Comparison of ENCODE assay signal across 8 mouse cellular contexts in the genomic region with DNA sequence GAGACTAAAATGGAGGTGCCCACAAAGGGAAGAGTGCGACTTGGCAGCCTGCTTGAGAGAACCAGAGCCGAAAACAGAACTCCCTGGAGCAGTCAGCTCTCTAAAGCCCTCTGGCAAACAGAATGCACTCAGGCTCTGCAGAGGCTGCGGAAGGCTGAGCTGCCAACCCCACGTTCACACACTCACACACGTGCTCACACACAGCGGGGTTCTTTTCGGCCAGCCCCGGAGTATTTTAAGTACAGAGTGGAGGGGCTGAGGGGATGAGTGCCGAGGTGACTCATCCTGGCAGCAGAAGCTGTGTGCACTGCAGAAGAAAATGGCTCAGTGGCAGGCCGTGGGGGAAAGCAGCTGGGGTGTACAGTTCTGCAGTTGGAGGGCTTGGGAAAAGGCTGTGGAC. TPM values are rescaled to one million over a fixed set of nuclear protein-coding genes. Genes with fewer than 3 reads are reported as not detected.
DNase-seq lines count a peak whose midpoint lies in the region; ATAC-seq and TF ChIP-seq lines count a peak whose summit lies in the region.

No protein-coding gene starts in this region.

- peaks cover 2% of the 10 kb centered on the region for H3K79me2 ChIP-seq in myocyte (ENCODE audit: control insufficient read depth, insufficient read depth)

- TF ChIP-seq POLR2A in myocyte (IDR thresholded peaks at IDR 0.05; ENCODE audit: insufficient read length, low read depth): no peak

- intact Hi-C loops in heart, postnatal 25 days (cut with DNase I): loop anchor here (5.0 kb wide), 1 partner anchor 221 kb away; no protein-coding TSS in a partner anchor

- no peaks in the 10 kb centered on the region for H3K36me3 ChIP-seq in myocyte (ENCODE audit: control insufficient read depth, insufficient read depth)

- no peaks in the 10 kb centered on the region for H3K27me3 ChIP-seq in myocyte (ENCODE audit: control insufficient read depth, insufficient read depth, insufficient read length)

- H3ac ChIP-seq in myocyte (ENCODE audit: control insufficient read depth, insufficient read length): no peak overlapping the region

- ATAC-seq in megakaryocyte progenitor cell, adult 5-6 weeks (replicated peaks; ENCODE audit: poor library complexity): no peak

- H3K4me3 ChIP-seq in myocyte: no peak overlapping the region

- peak; percentile 51 for DNase-seq in 3T3-L1 (ENCODE audit: low read depth, low spot score)
- peak; percentile 74 for DNase-seq in adrenal gland, adult 2 months
- peak; percentile 75 to 83 for DNase-seq in frontal cortex, postnatal 10 days (ENCODE audit: low spot score in 2 of 2)
- peak; percentile 62 for DNase-seq in heart, postnatal 25 days (ENCODE audit: low spot score)
- peak; percentile 45 to 46 for DNase-seq in layer of hippocampus, postnatal 25 days (ENCODE audit: extremely low spot score in 1 of 2, low spot score in 1 of 2)
- DNase-seq in spleen, postnatal 4 days (ENCODE audit: low spot score in 2 of 2): no peak

- peak overlapping the region; percentile 70 for H3K4me2 ChIP-seq in myocyte (ENCODE audit: low read depth)

TF ChIP-seq in myocyte, 11 proteins besides CTCF, POLR2A, EP300 and RAD21:
- TF ChIP-seq MYOD1 (IDR thresholded peaks at IDR 0.05; ENCODE audit: control insufficient read depth in 1 of 3, insufficient read length in 2 of 3, low read depth in 2 of 3): peak in 2 of 3 experiments; percentile 57 to 66
- TF ChIP-seq USF1 (IDR thresholded peaks at IDR 0.05; ENCODE audit: low read depth): no peak
- TF ChIP-seq MYOG (IDR thresholded peaks at IDR 0.05; ENCODE audit: control insufficient read depth in 1 of 3, insufficient read depth in 1 of 3, insufficient read length in 2 of 3, low read depth in 2 of 3): peak in 1 of 3 experiments; percentile 67
TF ChIP-seq in myocyte: peak in this region for 2.

RNA-seq across cellular contexts. Expression of gene Atp1b1, which starts 3.6 kb away (rescaled TPM):
- 10 to 100 TPM; 64.2 to 90.6 TPM for total RNA-seq in adrenal gland, adult 2 months (2021)
- 17.0 and 19.2 TPM in 2 replicates for polyA plus RNA-seq in adrenal gland, adult 2 months (2012; rRNA removed)
- 100 to 1,000 TPM; 416 to 492 TPM for total RNA-seq in heart, postnatal 25 days (2021)
- 1,000 to 10,000 TPM; 2,052 to 2,072 TPM for total RNA-seq in layer of hippocampus, postnatal 25 days (2021)
- 34.7 TPM for polyA plus RNA-seq in myocyte (2012; fragmentation: generic; extraction: Trizol)
- 10.5 and 11.8 TPM in 2 replicates for total RNA-seq in megakaryocyte progenitor cell, adult 5-6 weeks (2015)
- total RNA-seq in megakaryocyte progenitor cell, adult 5-6 weeks (2017): 7.9 and 15.2 TPM in 2 replicates

Comparison
In these comparisons a context has a peak if more than half of its experiments do, and no peak if none do; other contexts are left out.
1. DNase-seq: peak in 3T3-L1 (single experiment), adrenal gland, adult 2 months (single experiment), frontal cortex, postnatal 10 days (2 of 2), heart, postnatal 25 days (single experiment) and layer of hippocampus, postnatal 25 days (2 of 2); none in spleen, postnatal 4 days (0 of 2).
2. RNA of gene Atp1b1, which starts 3.6 kb away (total RNA-seq): 2,052 to 2,072 TPM in layer of hippocampus, postnatal 25 days and 416 to 492 TPM in heart, postnatal 25 days; 64.2 to 90.6 TPM in adrenal gland, adult 2 months and 7.9 to 15.2 TPM in megakaryocyte progenitor cell, adult 5-6 weeks; every median in the first group is over 4 times any median in the second.